10 mouse cellular contexts compared by ENCODE assay signal in genomic region chr6:73644778-73645267, GRCm38 (mm10).
DNase-seq lines count a peak whose midpoint lies in the region; ATAC-seq lines count a peak whose summit lies in the region.
"Had no signal": no experiment of that assay in that cellular context is flagged by ENCODE, and none has a peak within 500 bp of the region (broad histone marks: within the 10 kb centered on the region; RNA-seq: fewer than 3 reads in every experiment).

No protein-coding gene starts in this region.

- ATAC-seq in neural tube, embryonic 14.5 days (ENCODE audit: low read depth) = peak; percentile 68

- 48% methylated on average over 2 of the region's 2 CpGs for WGBS in neural tube, embryonic 14.5 days

- no peaks in the 10 kb centered on the region for H3K27me3 ChIP-seq in neural tube, embryonic 14.5 days (ENCODE audit: control insufficient read depth, insufficient read depth, low read length)
- H3K27me3 ChIP-seq: liver, embryonic 15.5 days had no signal

- no peaks in the 10 kb centered on the region for H3K4me1 ChIP-seq in neural tube, embryonic 14.5 days (ENCODE audit: control insufficient read depth, insufficient read depth, low read length)
- H3K4me1 ChIP-seq: liver, embryonic 15.5 days had no signal

- H3K36me3 ChIP-seq in neural tube, embryonic 14.5 days (ENCODE audit: control insufficient read depth, insufficient read depth, low read length) = no peaks in the 10 kb centered on the region
- H3K36me3 ChIP-seq: liver, embryonic 15.5 days had no signal

- H3K9ac ChIP-seq in neural tube, embryonic 14.5 days (replicated peaks; ENCODE audit: low read depth, low read length) = no peak overlapping the region
- H3K9ac ChIP-seq: liver, embryonic 15.5 days had no signal

- H3K27ac ChIP-seq in neural tube, embryonic 14.5 days (ENCODE audit: low read depth, low read length) = no peak overlapping the region
- H3K27ac ChIP-seq: liver, embryonic 15.5 days had no signal

- no peak overlapping the region for H3K4me2 ChIP-seq in neural tube, embryonic 14.5 days (ENCODE audit: low read depth, low read length)
- H3K4me2 ChIP-seq: liver, embryonic 15.5 days had no signal

- H3K9me3 ChIP-seq in neural tube, embryonic 14.5 days (ENCODE audit: control insufficient read depth, low read length) = no peaks in the 10 kb centered on the region
- H3K9me3 ChIP-seq: liver, embryonic 15.5 days had no signal

- no peak overlapping the region for H3K4me3 ChIP-seq in neural tube, embryonic 14.5 days (ENCODE audit: low read depth, low read length)
- H3K4me3 ChIP-seq: liver, embryonic 15.5 days had no signal

- DNase-seq in cerebellum, postnatal 14 days = peak; percentile 4 to 20
- no peak for DNase-seq in cerebellum, adult 18-20 months
- DNase-seq in frontal cortex, adult 2 months (ENCODE audit: extremely low spot score in 1 of 2, low spot score in 1 of 2) = peak; percentile 70 to 71
- peak; percentile 23 to 32 for DNase-seq in layer of hippocampus, postnatal 10 days (ENCODE audit: low spot score in 2 of 2)
- no peak for DNase-seq in adrenal gland, adult (ENCODE audit: inconsistent age in 2 of 2, low spot score in 1 of 2)
- no peak for DNase-seq in ovary, postnatal 36 days (ENCODE audit: low spot score)
- no peak for DNase-seq in yolk sac, embryonic 10.5 days (ENCODE audit: low spot score)
- DNase-seq: kidney, postnatal 36 days had no signal

Comparison
In these comparisons a context has a peak if more than half of its experiments do, and no peak if none do; other contexts are left out.
1. DNase-seq: peak in cerebellum, postnatal 14 days (2 of 2), frontal cortex, adult 2 months (2 of 2) and layer of hippocampus, postnatal 10 days (2 of 2); none in cerebellum, adult 18-20 months (0 of 2), adrenal gland, adult (0 of 2), ovary, postnatal 36 days (single experiment) and yolk sac, embryonic 10.5 days (single experiment).